Mouse (Mus musculus): Measurements from ENCODE around the gene Mpp6. TPM values are rescaled to one million over a fixed set of nuclear protein-coding genes. Genes with fewer than 3 reads are reported as not detected.
A peak's percentile ranks its signal among the peaks of the same experiment; 100 is the strongest.

The Mpp6 gene
- 100 to 1,000 TPM in 1 of 2 experiments, 10 to 100 TPM in 1; 95.9 to 109 TPM for total RNA-seq (2021)
- long read RNA-seq, experiment 1, transcript Mpp6-203 (14 exons, 2,222 nt): minor isoform, 5 of 40 reads
- long read RNA-seq, experiment 1, transcript Mpp6-202 (13 exons, 2,161 nt): major isoform, 20 of 40 reads
- long read RNA-seq, experiment 1, partial matches to known transcripts: 1 of 40 reads
- long read RNA-seq, experiment 1, other reads (novel, unspliced or antisense): 8 of 40 reads
- long read RNA-seq, experiment 2, transcript Mpp6-209 (12 exons, 2,418 nt): minor isoform, 8 of 65 reads
- long read RNA-seq, experiment 2, transcript Mpp6-203 (14 exons, 2,222 nt): minor isoform, 13 of 65 reads
- long read RNA-seq, experiment 2, transcript Mpp6-202 (13 exons, 2,161 nt): major isoform, 25 of 65 reads
- long read RNA-seq, experiment 2, partial matches to known transcripts: 1 of 65 reads
- long read RNA-seq, experiment 2, other reads (novel, unspliced or antisense): 14 of 65 reads

DNA sequence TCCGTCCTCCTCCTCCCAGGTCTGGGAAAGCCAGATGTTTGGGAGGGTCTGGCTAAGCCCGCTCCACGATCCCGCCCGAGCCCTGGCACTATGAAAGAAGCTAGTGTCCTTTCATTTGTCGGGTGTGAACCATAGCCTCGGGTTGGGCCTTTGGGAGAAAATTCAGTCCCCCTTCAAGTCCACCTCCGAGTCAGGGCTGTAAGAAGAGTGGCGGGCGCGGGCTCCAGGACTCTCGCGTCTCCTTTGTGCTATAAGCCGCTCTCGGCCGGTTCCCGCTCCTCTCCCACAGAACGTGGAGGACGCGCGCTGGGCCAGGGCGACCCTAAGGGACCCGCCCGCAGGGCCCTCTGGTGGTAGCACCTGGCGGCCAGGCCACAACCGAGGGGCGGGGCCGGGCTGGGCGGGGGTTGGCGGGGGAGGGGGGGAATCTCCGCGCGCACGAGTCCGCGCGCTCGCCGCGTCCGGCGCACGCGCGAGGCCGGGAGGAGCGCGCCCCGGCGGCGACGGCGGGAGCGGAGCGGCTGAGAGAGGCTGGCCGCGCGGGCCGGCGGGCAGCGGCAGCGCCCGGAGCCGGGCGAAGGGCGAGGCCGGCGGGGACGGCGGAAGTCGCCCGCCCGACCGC, at the start of gene Mpp6:
TSS of gene Mpp6 (plus strand) at position 485 of the 622 bp plus-strand sequence.
- TF ChIP-seq CTCF (conservative IDR thresholded peaks at IDR 0.05): peak; percentile 68
- DNase-seq (ENCODE audit: low spot score in 2 of 2): peak; percentile 52 to 75
- Histone ChIP-seq H3K27ac (peak within 1 kb of the TSS; percentile 92), H3K4me3 (peak within 1 kb of the TSS; percentile 64)

DNA sequence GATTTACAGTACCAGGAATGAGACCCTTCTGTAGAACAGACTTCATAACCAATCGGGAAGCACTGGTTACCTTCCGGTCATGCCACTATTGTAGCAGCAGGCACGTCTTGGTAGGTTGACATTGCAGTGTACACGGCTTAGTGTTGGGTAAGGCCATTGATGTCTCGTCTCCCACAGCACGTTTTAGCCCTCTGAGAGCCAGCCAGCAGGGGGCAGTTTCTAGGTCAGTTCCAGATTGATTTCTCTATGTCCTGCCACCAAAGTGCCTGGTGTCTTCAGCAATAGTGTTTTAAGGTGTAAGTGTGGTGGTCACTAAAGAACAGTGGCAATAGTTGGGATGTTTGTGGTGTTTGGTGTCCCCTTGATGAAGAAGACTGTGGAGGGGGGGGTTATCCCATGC, 43.9 kb upstream of the Mpp6 start:
- Histone ChIP-seq H3K4me3 (no peak overlapping the region), H3K27ac (no peak overlapping the region)
- TF ChIP-seq CTCF (conservative IDR thresholded peaks at IDR 0.05): no peak
- no peak for DNase-seq (ENCODE audit: low spot score in 2 of 2)

DNA sequence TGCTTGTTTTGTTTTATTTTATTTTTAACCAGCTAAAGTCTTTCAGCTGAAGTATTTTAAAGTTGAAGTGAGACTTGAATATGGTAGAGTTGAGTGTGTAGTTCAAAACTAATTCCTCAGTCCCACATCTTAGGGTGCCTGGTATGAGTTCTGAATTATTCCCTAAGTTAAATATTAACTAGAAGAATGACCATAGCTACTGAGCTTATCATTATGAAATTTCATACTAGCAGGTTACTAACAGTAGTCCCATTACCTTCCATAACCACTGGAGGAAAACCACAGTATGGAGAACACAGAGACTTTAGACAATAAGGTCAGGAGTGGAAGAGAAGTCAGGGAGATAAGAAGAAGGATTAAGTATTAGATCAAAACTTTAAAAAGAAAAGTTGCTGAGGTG, 41.6 kb upstream of the Mpp6 start:
- no peak for TF ChIP-seq CTCF (conservative IDR thresholded peaks at IDR 0.05)
- Histone ChIP-seq H3K4me3 (no peak overlapping the region), H3K27ac (no peak overlapping the region)
- no peak for DNase-seq (ENCODE audit: low spot score in 2 of 2)

- TF ChIP-seq CTCF (conservative IDR thresholded peaks at IDR 0.05): no peak
- no peak overlapping the region for H3K27ac ChIP-seq
- no peak for DNase-seq (ENCODE audit: low spot score in 2 of 2)
- H3K4me3 ChIP-seq: no peak overlapping the region
These were observed 34.8 kb upstream of the Mpp6 start for GRCm38 (mm10) chr6:50075248-50075647.

DNA sequence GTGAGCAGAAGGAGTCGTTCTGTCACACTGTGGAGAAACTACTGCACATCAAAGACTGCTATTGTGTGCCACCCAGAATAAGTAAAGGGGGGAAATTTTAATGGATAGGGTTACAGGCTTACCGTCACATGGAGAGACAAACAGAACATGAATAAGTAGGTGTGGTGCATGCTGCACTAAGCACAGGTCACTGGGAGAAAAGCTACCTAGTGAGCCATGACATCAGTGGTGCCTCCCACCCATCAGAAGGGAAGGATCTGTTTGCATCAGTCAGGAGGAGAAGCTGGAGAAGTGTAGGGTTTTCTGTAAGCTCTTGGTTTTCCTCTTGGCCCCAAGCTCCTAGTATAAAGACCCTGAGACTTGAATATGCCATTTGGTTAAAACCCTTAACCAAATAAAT, 33.6 kb upstream of the Mpp6 start:
- no peak overlapping the region for H3K4me3 ChIP-seq
- DNase-seq (ENCODE audit: low spot score in 2 of 2): no peak
- no peak for TF ChIP-seq CTCF (conservative IDR thresholded peaks at IDR 0.05)
- no peak overlapping the region for H3K27ac ChIP-seq

GRCm38 (mm10) chr6:50080431-50080830, 29.6 kb upstream of the Mpp6 start:
- no peak for DNase-seq (ENCODE audit: low spot score in 2 of 2)
- H3K27ac ChIP-seq: no peak overlapping the region
- no peak overlapping the region for H3K4me3 ChIP-seq
- no peak for TF ChIP-seq CTCF (conservative IDR thresholded peaks at IDR 0.05)

DNA sequence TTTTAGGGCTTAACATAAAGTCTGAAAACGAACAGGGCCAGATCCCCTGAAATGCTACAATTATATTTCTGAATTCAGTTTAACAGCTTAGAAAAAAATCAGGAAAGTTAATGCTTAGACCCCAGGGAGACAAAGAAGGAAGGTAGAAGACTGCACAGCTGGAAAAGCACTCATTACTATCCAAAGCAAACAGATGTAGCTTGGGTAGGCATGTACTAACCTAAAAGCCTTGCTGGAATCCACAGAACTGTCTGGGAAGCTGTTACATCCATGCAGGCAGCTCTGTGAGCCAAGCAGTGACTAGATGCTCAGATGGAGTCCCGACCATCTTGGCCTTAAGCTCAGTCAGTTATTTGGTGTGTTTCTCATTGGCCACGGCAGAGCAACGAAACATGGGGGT, 24.8 kb upstream of the Mpp6 start:
- no peak for DNase-seq (ENCODE audit: low spot score in 2 of 2)
- Histone ChIP-seq H3K4me3 (no peak overlapping the region), H3K27ac (no peak overlapping the region)
- TF ChIP-seq CTCF (conservative IDR thresholded peaks at IDR 0.05): no peak

- Histone ChIP-seq H3K27ac (no peak overlapping the region), H3K4me3 (no peak overlapping the region)
- no peak for TF ChIP-seq CTCF (conservative IDR thresholded peaks at IDR 0.05)
- DNase-seq (ENCODE audit: low spot score in 2 of 2): no peak
These were observed 20.7 kb upstream of the Mpp6 start for GRCm38 (mm10) chr6:50089333-50089732.

DNA sequence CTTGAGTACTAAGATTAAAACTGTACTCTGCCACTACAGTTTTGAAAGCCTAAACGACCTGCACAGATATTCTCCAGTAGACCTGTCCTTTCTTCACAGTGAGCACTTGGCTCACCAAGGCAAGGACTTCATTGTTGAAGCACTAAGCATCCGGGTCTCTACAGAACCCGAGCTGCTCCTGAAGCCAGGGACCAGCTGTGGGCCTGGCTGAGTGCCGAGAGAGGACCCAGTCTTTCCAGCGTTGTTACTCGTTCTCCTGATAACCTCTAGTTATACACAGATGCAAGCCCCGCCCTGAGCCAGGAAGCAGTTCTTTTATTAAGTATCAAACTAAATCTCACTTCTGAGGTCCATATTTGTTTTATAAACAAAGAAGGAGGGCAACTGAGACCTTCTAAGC, 19.8 kb upstream of the Mpp6 start:
- H3K27ac ChIP-seq: no peak overlapping the region
- no peak for TF ChIP-seq CTCF (conservative IDR thresholded peaks at IDR 0.05)
- DNase-seq (ENCODE audit: low spot score in 2 of 2): no peak
- H3K4me3 ChIP-seq: no peak overlapping the region

DNA sequence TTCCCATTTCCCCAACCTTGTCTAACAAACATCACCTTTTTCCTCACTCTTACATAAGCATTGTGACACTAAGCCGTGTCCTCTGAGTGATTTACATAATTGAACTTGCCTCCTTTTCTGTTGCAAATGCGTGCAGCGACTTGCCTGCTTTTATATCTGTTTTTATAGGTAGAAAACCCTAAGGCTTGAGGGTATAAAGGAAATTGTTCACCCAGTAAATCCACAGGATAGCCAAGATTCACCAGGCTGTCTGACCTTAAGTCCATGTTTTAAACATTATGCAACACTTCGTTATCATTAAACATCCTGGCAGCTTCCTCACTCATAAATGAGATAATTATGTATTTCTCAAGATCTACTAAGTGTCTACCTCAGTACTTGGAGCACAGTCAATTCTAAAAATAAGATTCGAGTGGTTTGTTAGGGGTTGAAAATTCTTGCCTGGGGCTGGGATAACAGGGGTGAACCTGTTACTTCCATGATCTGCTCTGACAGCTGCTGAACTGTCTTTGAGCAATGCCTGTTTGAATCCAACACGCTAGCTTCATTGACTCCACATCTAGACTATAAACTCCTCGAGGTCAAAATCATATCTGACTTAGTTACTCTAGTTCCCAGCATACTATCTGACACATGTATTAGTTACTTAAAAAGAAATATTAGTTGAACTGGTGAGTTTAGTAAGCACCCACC, 18.4 kb upstream of the Mpp6 start:
- TF ChIP-seq CTCF (conservative IDR thresholded peaks at IDR 0.05): no peak
- no peak overlapping the region for H3K27ac ChIP-seq
- DNase-seq (ENCODE audit: low spot score in 2 of 2): no peak
- no peak overlapping the region for H3K4me3 ChIP-seq

- no peak for TF ChIP-seq CTCF (conservative IDR thresholded peaks at IDR 0.05)
- Histone ChIP-seq H3K4me3 (peak overlapping the region; percentile 64), H3K27ac (peak overlapping the region; percentile 89)
- no peak for DNase-seq (ENCODE audit: low spot score in 2 of 2)
These were observed 762 bp upstream of the Mpp6 start for GRCm38 (mm10) chr6:50109201-50109756.

GRCm38 (mm10) chr6:50110379-50110941, 419 bp downstream of the Mpp6 start:
- DNase-seq (ENCODE audit: low spot score in 2 of 2): peak in 1 of 2 experiments; percentile 37
- Histone ChIP-seq H3K4me3 (peak overlapping the region; percentile 64), H3K27ac (peak overlapping the region; percentile 92)
- no peak for TF ChIP-seq CTCF (conservative IDR thresholded peaks at IDR 0.05)

All from layer of hippocampus, adult 2 months (tissue).